Mouse (Mus musculus) hematopoietic stem cell, adult 5-6 weeks (primary cell): ENCODE results near the gene Vopp1. TPM values are rescaled to one million over a fixed set of nuclear protein-coding genes. Genes with fewer than 3 reads are reported as not detected.

Source experiments
- total RNA-seq: library from RNA; stranded (forward); fragments of 172-1452, 232-1000 nt; gene quantifications from 2 replicates; pipeline ENCODE4 v1.2.3, GENCODE M21; 2017

Gene Vopp1
- total RNA-seq, 1 experiment from 2014 or later: 39.3 TPM

Other genes starting within 250 kb of the Vopp1 start
- 29.0 and 35.5 TPM in 2 replicates for gene Herc6, start 244.2 kb downstream of the Vopp1 start, total RNA-seq
- gene Pyurf, start 133.1 kb downstream of the Vopp1 start, total RNA-seq: 20.1 and 22.0 TPM in 2 replicates
- 37.1 and 64.0 TPM in 2 replicates for gene Lancl2, start 122.6 kb downstream of the Vopp1 start, total RNA-seq
- not detected in 2 replicates for gene Vmn1r21, start 25.2 kb upstream of the Vopp1 start, total RNA-seq
- not detected in 2 replicates for gene Vmn1r22, start 82.9 kb upstream of the Vopp1 start, total RNA-seq
- gene Vmn1r23, start 101.7 kb upstream of the Vopp1 start, total RNA-seq: not detected in 2 replicates
- not detected in 2 replicates for gene Vmn1r24, start 136.3 kb upstream of the Vopp1 start, total RNA-seq
- not detected in 2 replicates for gene Vmn1r25, start 155.7 kb upstream of the Vopp1 start, total RNA-seq
- not detected in 2 replicates for gene Vmn1r26, start 190.0 kb upstream of the Vopp1 start, total RNA-seq